Mouse (Mus musculus) left cerebral cortex, adult 6 months (tissue): Measurements from ENCODE around the gene Itga6. TPM values are rescaled to one million over a fixed set of nuclear protein-coding genes. Genes with fewer than 3 reads are reported as not detected.

Experiments used
- long read RNA-seq, 2 experiments: library from polyadenylated mRNA; unstranded; transcript quantifications; one replicate each; pipeline ENCODE4 v2.0.0; 2019 to 2020
- polyA plus RNA-seq: library from polyadenylated mRNA; unstranded; fragments of <200 nt; fragmentation: Nextera tagmentation; gene quantifications from 2 replicates; pipeline ENCODE4 v1.2.3, GENCODE M21; 2021

The Itga6 gene
- 2.6 and 3.7 TPM in 2 replicates for polyA plus RNA-seq
- long read RNA-seq, experiment 1, full-length matches to known transcripts: 5 of 17 reads
- long read RNA-seq, experiment 1, partial matches to known transcripts: 7 of 17 reads
- long read RNA-seq, experiment 1, other reads (novel, unspliced or antisense): 5 of 17 reads
- long read RNA-seq, experiment 2, partial matches to known transcripts: 1 of 3 reads
- long read RNA-seq, experiment 2, other reads (novel, unspliced or antisense): 2 of 3 reads

GRCm38 (mm10) chr2:71745610-71746374, at the start of gene Itga6:
Itga6 (plus strand) TSS chr2:71745616.

GRCm38 (mm10) chr2:71872801-71873443, 127.5 kb downstream of the Itga6 start, which contains the start of gene Pdk1:
Pdk1 (plus strand) TSS chr2:71873224.

Other genes starting within 250 kb of the Itga6 start
- gene Dlx1, start 217.5 kb upstream of the Itga6 start, polyA plus RNA-seq: 10.4 and 16.8 TPM in 2 replicates
- 2.8 and 5.4 TPM in 2 replicates for gene Dlx2, start 198.9 kb upstream of the Itga6 start, polyA plus RNA-seq
- gene Pdk1, start 127.6 kb downstream of the Itga6 start, polyA plus RNA-seq: 10.1 and 11.9 TPM in 2 replicates
- 183 and 244 TPM in 2 replicates for gene Rapgef4, start 235.6 kb downstream of the Itga6 start, polyA plus RNA-seq